Mouse (Mus musculus): ENCODE measurements around the gene Ttc1. TPM values are rescaled to one million over a fixed set of nuclear protein-coding genes. Genes with fewer than 3 reads are reported as not detected.
A peak's percentile ranks its signal among the peaks of the same experiment; 100 is the strongest.

Gene Ttc1
- polyA plus RNA-seq (2016; fragmentation: Nextera tagmentation; extraction: Ambion mirVana), result 74.5 and 79.9 TPM in 2 replicates

GRCm38 (mm10) chr11:43747233-43748226 is at the start of gene Ttc1:
Gene Ttc1 (minus strand): TSS chr11:43748008.
- Histone ChIP-seq H3K27ac (peak within 1 kb of the TSS; percentile 72), H3K4me1 (peaks cover 8% of the 10 kb centered on the region), H3K36me3 (peaks cover 26% of the 10 kb centered on the region), H3K4me3 (peak within 1 kb of the TSS; percentile 74), H3K9me3 (replicated peaks) (no peaks in the 10 kb centered on the region), H3K27me3 (ENCODE audit: low read depth, poor library complexity, severe bottlenecking) (no peaks in the 10 kb centered on the region)
- 5% methylated on average over 47 of the region's 47 CpGs for WGBS
- DNase-seq (ENCODE audit: low spot score), result peak; percentile 97

- H3K27ac ChIP-seq, result no peak overlapping the region
- WGBS, result 39% methylated on average over 8 of the region's 8 CpGs
- H3K4me3 ChIP-seq, result no peak overlapping the region
- DNase-seq (ENCODE audit: low spot score), result no peak
- H3K36me3 ChIP-seq, result no peaks in the 10 kb centered on the region
- no peaks in the 10 kb centered on the region for H3K27me3 ChIP-seq (ENCODE audit: low read depth, poor library complexity, severe bottlenecking)
- H3K4me1 ChIP-seq, result no peaks in the 10 kb centered on the region
- H3K9me3 ChIP-seq (replicated peaks), result no peaks in the 10 kb centered on the region
These were observed 48.2 kb upstream of the Ttc1 start for GRCm38 (mm10) chr11:43795992-43796391.

- H3K9me3 ChIP-seq (replicated peaks), result no peaks in the 10 kb centered on the region
These were observed 42.6 kb upstream of the Ttc1 start for GRCm38 (mm10) chr11:43790446-43790845.

DNA sequence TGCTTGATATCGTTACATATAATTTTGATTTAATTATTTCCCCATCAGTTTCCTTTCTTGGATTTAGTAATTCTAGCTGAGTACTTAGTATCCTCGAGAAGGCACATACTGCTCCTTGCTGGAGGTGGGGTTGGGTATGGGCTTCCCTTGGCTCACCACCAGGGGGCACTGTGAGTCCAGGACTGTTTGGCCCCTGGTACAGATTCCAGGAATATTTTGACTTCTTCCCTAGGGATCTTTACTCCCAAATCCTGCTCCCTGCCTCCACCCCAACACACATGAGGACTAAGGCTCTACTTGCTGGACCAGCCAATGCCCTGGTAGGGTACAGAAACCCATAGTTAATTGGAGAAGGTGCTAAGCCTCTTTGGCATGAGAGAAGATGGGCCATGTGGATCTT is 36.0 kb upstream of the Ttc1 start:
- no peak overlapping the region for H3K27ac ChIP-seq
- no peaks in the 10 kb centered on the region for H3K27me3 ChIP-seq (ENCODE audit: low read depth, poor library complexity, severe bottlenecking)
- WGBS, result 13% methylated on average over 2 of the region's 2 CpGs
- no peaks in the 10 kb centered on the region for H3K36me3 ChIP-seq
- no peak overlapping the region for H3K4me3 ChIP-seq
- H3K9me3 ChIP-seq (replicated peaks), result no peaks in the 10 kb centered on the region
- no peaks in the 10 kb centered on the region for H3K4me1 ChIP-seq
- peak; percentile 85 for DNase-seq (ENCODE audit: low spot score)

More at GRCm38 (mm10) chr11:43790446-43790845, 42.6 kb upstream of the Ttc1 start:
- WGBS, result 83% methylated on average over 6 of the region's 6 CpGs
- Histone ChIP-seq H3K27ac (no peak overlapping the region), H3K36me3 (no peaks in the 10 kb centered on the region), H3K4me1 (no peaks in the 10 kb centered on the region), H3K4me3 (no peak overlapping the region), H3K27me3 (ENCODE audit: low read depth, poor library complexity, severe bottlenecking) (no peaks in the 10 kb centered on the region)
- DNase-seq (ENCODE audit: low spot score), result no peak

DNA sequence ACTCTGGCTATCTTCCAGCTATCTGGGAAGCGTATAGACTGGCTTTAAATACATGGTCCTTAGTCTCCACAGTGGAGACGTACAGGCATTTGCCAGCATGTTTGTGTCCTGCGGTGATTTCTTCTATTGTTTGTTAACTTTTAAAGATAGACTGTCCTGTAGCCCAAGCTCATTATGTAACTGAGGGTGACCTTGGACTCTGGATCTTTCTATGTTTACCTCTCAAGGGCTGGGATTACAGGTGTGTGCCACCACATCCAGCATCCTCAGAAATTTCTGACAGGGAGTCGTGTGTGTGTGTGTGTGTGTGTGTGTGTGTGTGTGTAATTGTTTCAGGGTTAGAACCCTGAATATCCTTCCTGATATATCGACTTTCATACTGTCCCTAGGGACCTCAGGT is 35.3 kb upstream of the Ttc1 start:
- Histone ChIP-seq H3K4me1 (no peaks in the 10 kb centered on the region), H3K27ac (no peak overlapping the region), H3K36me3 (no peaks in the 10 kb centered on the region), H3K9me3 (replicated peaks) (no peaks in the 10 kb centered on the region), H3K4me3 (no peak overlapping the region), H3K27me3 (ENCODE audit: low read depth, poor library complexity, severe bottlenecking) (no peaks in the 10 kb centered on the region)
- DNase-seq (ENCODE audit: low spot score), result no peak
- 81% methylated on average over 5 of the region's 5 CpGs for WGBS

DNA sequence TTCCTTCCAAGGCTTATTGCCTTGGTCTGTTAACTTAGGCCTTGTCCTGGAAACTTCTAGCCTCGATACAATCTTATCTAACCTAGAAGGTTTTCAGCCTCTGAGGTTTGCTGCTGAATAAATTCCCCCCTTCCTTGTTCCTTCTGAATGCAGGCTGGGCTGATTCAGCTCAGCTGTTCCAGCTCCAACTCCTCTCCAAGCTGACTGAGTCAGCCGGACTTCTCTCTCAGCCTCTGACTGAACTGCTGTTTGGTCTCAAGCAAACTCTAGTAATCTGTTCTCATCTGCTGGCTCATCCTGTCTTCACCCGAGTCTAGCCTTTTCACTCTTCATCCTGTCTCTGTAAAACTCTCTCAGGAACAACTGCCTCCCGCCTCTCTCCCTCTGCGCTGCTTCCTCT is 31.7 kb upstream of the Ttc1 start:
- no peaks in the 10 kb centered on the region for H3K36me3 ChIP-seq
- WGBS, result 79% methylated on average over 5 of the region's 5 CpGs
- no peak for DNase-seq (ENCODE audit: low spot score)
- H3K4me3 ChIP-seq, result no peak overlapping the region
- peaks cover 22% of the 10 kb centered on the region for H3K27me3 ChIP-seq (ENCODE audit: low read depth, poor library complexity, severe bottlenecking)
- peaks cover 8% of the 10 kb centered on the region for H3K4me1 ChIP-seq
- H3K27ac ChIP-seq, result no peak overlapping the region
- H3K9me3 ChIP-seq (replicated peaks), result no peaks in the 10 kb centered on the region

GRCm38 (mm10) chr11:43776324-43776694 is 28.5 kb upstream of the Ttc1 start:
- H3K27me3 ChIP-seq (ENCODE audit: low read depth, poor library complexity, severe bottlenecking), result peaks cover 36% of the 10 kb centered on the region
- peak overlapping the region; percentile 55 for H3K4me3 ChIP-seq
- 26% methylated on average over 8 of the region's 8 CpGs for WGBS
- H3K4me1 ChIP-seq, result peaks cover 17% of the 10 kb centered on the region
- H3K27ac ChIP-seq, result 0 out of 2 replicates have a peak overlapping the region, but pooled peaks have one; percentile 30
- H3K36me3 ChIP-seq, result no peaks in the 10 kb centered on the region
- DNase-seq (ENCODE audit: low spot score), result no peak
- H3K9me3 ChIP-seq (replicated peaks), result no peaks in the 10 kb centered on the region

DNA sequence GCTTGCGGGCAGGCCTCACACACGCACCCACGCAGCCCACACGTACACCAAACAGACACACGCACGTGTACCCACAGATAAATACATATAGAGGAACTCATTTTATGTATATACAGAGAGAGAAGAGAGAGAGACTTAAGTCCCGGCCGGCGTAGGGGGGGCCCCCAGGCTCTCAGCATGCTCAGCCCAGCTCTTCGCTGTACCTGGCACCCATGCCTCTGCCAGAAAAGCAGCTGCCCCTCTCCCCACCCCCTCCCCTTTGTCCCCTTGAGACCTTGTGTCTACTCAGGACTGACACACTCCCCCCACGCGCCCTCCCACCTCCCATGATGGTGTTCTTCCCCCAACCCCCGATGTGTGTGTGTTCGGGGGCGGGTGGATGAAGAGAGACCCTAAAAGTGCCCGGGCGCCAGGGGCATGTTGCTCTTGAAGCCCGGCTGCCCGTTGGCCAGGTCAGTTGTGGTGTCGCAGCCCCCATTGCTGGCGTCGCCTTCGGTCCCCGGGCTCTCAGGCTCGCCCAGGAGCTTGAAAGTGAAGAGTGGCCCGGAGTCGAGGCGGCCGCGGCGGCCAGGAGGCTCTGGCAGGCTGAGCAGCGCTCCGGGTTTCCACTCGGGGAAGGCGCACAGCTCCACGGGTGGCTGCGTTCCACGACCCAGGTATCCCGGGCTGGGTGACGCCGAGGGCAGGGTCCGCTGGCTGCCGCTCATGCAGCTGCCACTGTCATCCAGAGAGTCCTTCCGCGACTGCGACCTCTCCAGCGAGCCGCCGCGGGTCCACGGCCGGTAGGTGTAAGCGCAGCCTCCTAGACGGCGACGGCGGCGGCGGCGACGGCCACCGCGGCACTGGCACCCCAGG is 27.9 kb upstream of the Ttc1 start:
- Histone ChIP-seq H3K27ac (0 out of 2 replicates have a peak overlapping the region, but pooled peaks have one; percentile 30), H3K4me1 (peaks cover 17% of the 10 kb centered on the region), H3K27me3 (ENCODE audit: low read depth, poor library complexity, severe bottlenecking) (peaks cover 36% of the 10 kb centered on the region), H3K9me3 (replicated peaks) (no peaks in the 10 kb centered on the region), H3K36me3 (no peaks in the 10 kb centered on the region), H3K4me3 (peak overlapping the region; percentile 55)
- DNase-seq (ENCODE audit: low spot score), result peak; percentile 75
- WGBS, result 14% methylated on average over 63 of the region's 63 CpGs

GRCm38 (mm10) chr11:43773725-43774124 is 25.9 kb upstream of the Ttc1 start:
- DNase-seq (ENCODE audit: low spot score), result peak; percentile 32
- no peaks in the 10 kb centered on the region for H3K36me3 ChIP-seq
- no peak overlapping the region for H3K27ac ChIP-seq
- no peaks in the 10 kb centered on the region for H3K9me3 ChIP-seq (replicated peaks)
- peaks cover 17% of the 10 kb centered on the region for H3K4me1 ChIP-seq
- 44% methylated on average over 5 of the region's 5 CpGs for WGBS
- H3K27me3 ChIP-seq (ENCODE audit: low read depth, poor library complexity, severe bottlenecking), result peaks cover 36% of the 10 kb centered on the region
- H3K4me3 ChIP-seq, result no peak overlapping the region

DNA sequence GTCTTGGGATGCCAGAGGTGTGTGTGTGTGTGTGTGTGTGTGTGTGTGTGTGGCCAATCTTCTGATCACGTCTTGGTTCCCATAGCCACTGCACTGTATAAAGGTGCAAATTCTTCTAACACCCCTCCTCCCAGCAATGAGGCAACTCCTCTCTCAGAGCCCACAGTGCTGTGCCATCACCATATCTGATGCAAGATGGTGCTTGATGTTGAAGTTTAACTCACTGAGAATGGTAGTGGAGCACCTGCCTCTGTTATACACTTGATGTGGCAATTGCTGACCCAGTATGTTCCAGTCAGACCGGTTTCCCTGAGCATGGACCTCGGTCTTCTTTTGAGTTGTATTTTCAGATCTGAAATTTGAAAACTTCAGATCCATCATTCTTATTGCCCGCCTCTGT is 22.3 kb upstream of the Ttc1 start:
- Histone ChIP-seq H3K27me3 (ENCODE audit: low read depth, poor library complexity, severe bottlenecking) (peaks cover 23% of the 10 kb centered on the region), H3K27ac (no peak overlapping the region), H3K36me3 (no peaks in the 10 kb centered on the region), H3K9me3 (replicated peaks) (no peaks in the 10 kb centered on the region), H3K4me1 (peaks cover 12% of the 10 kb centered on the region; the same call in 1 of the 2 replicates), H3K4me3 (no peak overlapping the region)
- WGBS, result 89% methylated on average over 4 of the region's 4 CpGs
- no peak for DNase-seq (ENCODE audit: low spot score)

DNA sequence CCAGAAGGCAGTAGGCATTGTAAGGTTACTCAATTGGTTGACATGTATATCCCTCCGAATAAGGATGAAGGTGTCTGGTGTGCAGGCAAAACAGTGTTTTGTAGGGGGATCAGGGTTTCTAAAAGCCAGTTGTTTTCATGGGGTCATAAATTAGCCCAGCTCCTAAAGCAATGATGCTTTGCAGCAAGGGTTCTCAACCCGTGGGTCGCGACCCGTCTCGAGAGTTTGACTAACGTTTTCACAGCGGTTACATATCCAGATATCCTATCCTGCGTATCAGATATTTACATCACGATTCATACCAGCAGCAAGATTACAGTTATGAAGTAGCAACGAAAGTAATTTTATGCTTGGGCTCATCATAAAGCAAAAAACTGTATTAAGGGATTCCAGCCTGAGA is 19.9 kb upstream of the Ttc1 start:
- 75% methylated on average over 11 of the region's 11 CpGs for WGBS
- Histone ChIP-seq H3K4me3 (no peak overlapping the region), H3K27ac (no peak overlapping the region), H3K36me3 (no peaks in the 10 kb centered on the region), H3K4me1 (0 out of 2 replicates have a peak, but pooled peaks cover 3% of the 10 kb centered on the region), H3K9me3 (replicated peaks) (no peaks in the 10 kb centered on the region), H3K27me3 (ENCODE audit: low read depth, poor library complexity, severe bottlenecking) (0 out of 2 replicates have a peak, but pooled peaks cover 4% of the 10 kb centered on the region)
- DNase-seq (ENCODE audit: low spot score), result no peak

GRCm38 (mm10) chr11:43766922-43767648 is 19.3 kb upstream of the Ttc1 start:
- no peak overlapping the region for H3K27ac ChIP-seq
- no peaks in the 10 kb centered on the region for H3K36me3 ChIP-seq
- peak; percentile 89 for DNase-seq (ENCODE audit: low spot score)
- H3K4me1 ChIP-seq, result 0 out of 2 replicates have a peak, but pooled peaks cover 3% of the 10 kb centered on the region
- peak overlapping the region; percentile 57 for H3K4me3 ChIP-seq
- no peaks in the 10 kb centered on the region for H3K9me3 ChIP-seq (replicated peaks)
- H3K27me3 ChIP-seq (ENCODE audit: low read depth, poor library complexity, severe bottlenecking), result 0 out of 2 replicates have a peak, but pooled peaks cover 4% of the 10 kb centered on the region
- WGBS, result 6% methylated on average over 37 of the region's 37 CpGs
